Mouse (Mus musculus) kidney, postnatal 4 days (tissue): ENCODE data around the gene Ppp2r5c.

Experiments
- DNase-seq, 2 experiments: peaks; one replicate each; pipeline ENCODE4 v3.0.0; 2021; ENCODE audit warnings: mixed read lengths in 2 of 2

Ppp2r5c gene

GRCm38 (mm10) chr12:110446290-110447170, at the start of gene Ppp2r5c:
Ppp2r5c (plus strand) TSS chr12:110447120.
- peak; percentile 96 to 98 for DNase-seq

GRCm38 (mm10) chr12:110398351-110398750, 48.6 kb upstream of the Ppp2r5c start:
- peak; percentile 87 for DNase-seq

GRCm38 (mm10) chr12:110399161-110399560, 47.8 kb upstream of the Ppp2r5c start:
- no peak for DNase-seq

DNA sequence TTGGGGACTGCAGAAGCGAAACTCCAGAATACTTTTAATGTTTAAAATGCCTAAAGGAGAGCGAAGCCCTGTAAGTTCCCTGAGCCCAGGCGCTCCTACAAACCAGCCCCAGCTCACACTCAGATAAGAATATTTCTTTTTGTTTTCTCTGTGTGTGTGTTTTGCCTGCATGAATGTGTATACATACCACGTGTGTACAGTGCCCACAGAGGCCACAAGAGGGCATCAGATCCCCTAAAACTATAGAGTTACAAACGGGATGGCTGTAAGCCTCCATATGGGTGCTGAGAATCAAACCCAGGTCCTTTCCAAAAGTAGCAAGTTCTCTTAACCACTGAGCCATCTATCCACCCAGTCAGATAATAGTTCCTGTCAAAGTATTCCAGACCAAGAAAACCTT, 46.0 kb upstream of the Ppp2r5c start:
- no peak for DNase-seq

- DNase-seq: no peak
Observed at GRCm38 (mm10) chr12:110401871-110402270, 45.0 kb upstream of the Ppp2r5c start.

- DNase-seq: peak; percentile 39 to 53
Observed at GRCm38 (mm10) chr12:110416244-110416643, 30.7 kb upstream of the Ppp2r5c start.

DNA sequence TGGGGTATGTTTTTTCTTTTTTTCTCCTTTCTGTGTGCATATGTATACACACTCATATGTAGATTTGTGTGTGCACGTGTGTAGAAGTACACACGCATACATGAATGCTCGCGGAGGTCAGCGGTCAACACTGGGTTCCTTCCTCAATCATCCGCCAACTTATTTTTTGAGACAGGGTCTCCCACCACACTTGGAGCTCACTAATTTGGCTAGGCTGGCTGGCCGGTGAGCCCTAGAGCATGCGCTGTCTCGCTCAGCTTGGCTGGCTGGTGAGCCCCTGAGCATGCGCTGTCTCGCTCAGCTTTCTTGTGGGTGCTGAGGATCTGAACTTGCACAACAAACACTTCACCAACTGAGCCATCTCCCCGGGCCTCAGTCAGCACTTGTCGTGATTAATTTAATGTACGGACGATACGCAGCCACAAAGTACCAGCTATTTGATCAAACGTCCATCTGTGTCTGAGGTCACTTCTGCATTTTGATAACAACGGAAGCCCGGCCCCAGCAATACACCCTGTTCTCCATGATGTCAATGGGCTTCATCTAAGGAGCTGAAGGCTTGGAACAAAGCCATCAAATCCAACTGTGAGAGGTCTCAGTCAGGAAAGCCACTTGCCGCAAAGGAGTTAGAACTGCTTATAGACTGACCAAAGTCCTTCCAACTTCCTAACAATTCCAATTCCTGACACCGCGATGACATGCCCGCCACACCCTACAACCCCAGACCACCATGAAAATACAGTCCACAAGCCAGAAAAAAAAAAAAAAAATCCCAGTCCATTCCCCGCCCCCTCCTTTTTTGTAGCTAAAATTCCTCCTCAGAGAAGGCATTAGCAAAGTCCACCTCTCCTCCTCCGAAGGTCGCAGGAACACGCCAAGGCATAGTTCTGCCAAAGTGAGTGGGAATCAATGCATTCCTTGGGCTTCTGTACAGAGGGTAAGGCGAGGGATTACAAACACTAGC, 29.6 kb upstream of the Ppp2r5c start:
- peak in 1 of 2 experiments; percentile 35 for DNase-seq

GRCm38 (mm10) chr12:110417987-110418734, 28.8 kb upstream of the Ppp2r5c start:
- DNase-seq: peak; percentile 22 to 54

DNA sequence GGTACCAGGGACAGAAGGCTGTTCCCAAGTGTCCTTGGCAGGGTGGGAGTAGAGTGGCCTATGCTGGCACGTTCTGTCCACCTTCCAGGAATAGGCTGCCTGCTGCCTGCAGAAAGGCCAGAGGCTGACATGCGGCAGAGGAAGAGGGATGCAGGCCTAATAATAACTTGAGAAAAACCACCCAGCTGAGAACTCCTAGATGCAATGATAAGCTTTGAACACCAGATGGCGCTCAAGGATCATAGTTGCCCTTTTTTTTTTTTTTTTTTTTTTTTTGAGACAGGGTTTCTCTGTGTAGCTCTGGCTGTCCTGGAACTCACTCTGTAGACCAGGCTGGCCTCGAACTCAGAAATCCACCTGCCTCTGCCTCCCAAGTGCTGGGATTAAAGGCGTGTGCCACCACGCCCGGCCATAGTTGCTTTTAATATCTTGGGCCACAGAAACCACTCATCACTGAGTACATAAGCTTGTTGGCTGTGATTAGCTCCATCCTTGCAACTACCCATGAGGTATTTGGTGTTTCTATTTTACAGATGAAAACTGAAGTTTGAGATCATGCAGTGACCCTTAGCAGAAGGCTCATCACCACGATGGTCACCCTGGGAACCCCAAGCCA, 28.1 kb upstream of the Ppp2r5c start:
- peak; percentile 41 to 62 for DNase-seq

DNA sequence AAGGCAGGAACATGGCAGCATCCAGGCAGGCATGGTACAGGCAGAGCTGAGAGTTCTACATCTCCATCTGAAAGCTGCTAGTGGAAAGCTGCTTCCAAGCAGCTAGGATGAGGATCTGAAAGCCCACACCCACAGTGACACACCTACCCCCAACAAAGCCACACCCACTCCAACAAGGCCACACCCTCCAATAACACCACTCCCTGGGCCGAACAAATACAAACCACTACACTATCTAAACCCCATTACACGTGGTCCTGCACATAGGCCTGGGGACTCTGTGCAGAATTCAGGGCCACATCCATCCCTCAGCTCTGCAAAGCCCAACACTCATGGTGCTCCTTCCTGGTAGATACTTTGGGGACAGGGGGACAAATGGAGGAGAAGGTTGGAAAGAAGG, 27.0 kb upstream of the Ppp2r5c start:
- DNase-seq: no peak

DNA sequence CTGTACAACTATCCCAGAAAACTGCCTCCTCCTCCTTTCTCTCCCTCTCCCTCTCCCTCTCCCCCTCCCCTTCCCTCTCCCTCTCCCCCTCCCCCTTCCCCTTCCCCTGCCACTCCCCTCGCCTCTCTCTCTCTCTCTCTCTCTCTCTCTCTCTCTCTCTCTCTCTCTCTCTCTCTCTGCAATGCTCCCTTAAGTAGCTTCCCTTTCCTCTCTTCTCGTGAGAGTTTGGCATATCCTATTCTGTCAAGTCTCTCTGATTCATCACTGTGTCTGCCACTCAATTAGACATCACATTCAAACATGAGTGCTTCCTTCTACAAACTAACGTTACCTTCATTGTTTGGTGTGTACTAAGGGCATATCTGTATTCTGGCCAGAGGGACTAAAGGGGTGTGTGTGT, 25.6 kb upstream of the Ppp2r5c start:
- no peak for DNase-seq

GRCm38 (mm10) chr12:110424008-110424704, 22.8 kb upstream of the Ppp2r5c start:
- DNase-seq: no peak

- DNase-seq: no peak
Observed at GRCm38 (mm10) chr12:110426417-110427010, 20.4 kb upstream of the Ppp2r5c start.

- no peak for DNase-seq
Observed at GRCm38 (mm10) chr12:110429340-110429973, 17.5 kb upstream of the Ppp2r5c start.

DNA sequence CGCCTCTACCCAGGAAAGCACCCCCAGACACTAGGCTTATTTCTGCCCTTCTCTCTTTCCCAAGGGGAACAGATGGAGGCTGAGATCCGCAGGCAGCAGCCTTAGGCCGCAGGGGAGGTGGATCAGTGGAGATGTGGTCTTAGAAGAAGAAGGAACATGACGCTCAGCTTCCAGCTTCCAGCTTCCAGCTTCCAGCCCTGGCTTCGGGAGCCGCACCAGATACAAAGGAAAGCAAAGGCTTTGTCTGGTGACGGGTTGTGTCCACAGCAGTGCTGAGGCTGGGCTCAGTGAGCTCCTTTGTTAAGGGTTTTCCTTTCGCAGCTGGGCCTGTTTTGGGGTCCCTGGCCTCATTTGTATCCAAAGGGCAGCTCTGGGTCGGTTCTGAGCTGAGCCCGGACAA, 16.9 kb upstream of the Ppp2r5c start:
- DNase-seq: no peak

DNA sequence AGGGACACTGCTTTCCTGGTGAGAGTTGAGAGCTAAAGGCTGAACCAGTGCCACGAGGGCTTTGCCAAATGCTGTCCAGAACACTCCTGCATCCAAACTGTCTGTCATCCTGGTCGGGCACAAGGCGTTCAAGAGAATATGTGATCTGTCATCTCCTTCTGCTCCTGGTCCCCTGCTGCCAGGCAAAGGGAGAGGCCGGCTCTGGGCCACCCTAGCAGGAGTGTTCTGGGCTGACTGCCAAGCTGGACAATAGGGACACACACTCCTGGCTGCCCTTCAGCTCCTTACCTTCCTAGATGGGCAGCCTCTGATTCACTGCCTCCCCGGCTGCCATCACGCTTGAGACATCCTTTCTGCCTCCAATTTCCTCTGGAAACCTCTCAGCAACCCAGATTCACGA, 15.1 kb upstream of the Ppp2r5c start:
- DNase-seq: peak; percentile 29 to 46

DNA sequence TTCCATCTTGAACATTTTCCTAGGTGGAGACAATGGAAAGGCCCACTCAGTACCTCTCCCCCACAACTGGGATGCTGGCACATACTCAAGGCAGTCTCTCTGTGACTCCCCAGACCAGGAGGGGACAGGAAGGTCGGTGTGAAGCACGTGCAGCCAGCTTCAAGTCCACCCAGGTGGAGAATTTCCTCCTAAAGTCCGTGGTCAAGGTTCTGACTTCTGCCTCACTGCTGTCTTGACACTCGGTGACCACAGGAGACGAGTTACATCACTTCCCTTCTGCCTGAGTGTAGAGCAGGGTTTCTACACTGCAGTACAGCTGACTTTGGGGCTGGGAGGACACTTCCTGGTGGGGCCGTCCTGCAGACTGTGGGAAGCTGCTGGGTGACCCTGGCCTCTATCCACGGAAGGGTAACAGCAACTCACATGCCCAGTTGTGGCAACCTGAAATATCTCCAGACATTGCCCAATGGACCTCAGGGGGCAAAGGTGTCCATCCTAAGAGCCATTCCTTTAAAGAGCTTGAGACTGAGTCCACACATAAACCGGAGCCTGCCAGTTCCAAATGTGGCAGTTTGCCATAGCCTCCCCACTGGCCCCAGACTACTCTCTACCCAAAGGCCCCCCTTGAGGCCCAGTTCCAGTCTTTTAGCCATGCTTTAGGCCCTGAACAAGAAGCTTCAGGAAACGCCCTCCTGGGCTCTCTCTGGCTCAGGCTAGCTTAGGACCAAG, 10.1 kb upstream of the Ppp2r5c start:
- peak in 1 of 2 experiments; percentile 40 for DNase-seq

DNA sequence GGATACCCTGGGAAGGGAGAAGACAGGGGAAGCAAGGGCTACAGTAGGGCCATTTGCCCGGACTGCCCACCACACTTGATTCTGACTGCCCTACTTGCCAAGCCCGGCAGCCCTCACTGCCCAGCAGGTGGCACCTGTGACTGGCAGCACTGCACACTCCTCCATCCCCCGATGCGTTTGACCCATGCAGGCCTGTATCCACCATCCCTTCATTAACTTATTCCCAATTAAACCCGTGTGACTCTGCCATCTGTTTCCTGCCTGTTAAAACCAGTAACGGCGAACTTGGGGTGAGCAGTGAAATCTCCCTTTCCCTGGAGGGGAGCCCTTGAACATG, 9.6 kb upstream of the Ppp2r5c start:
- peak; percentile 44 to 60 for DNase-seq

- no peak for DNase-seq
Observed at GRCm38 (mm10) chr12:110438367-110438973, 8.4 kb upstream of the Ppp2r5c start.

DNA sequence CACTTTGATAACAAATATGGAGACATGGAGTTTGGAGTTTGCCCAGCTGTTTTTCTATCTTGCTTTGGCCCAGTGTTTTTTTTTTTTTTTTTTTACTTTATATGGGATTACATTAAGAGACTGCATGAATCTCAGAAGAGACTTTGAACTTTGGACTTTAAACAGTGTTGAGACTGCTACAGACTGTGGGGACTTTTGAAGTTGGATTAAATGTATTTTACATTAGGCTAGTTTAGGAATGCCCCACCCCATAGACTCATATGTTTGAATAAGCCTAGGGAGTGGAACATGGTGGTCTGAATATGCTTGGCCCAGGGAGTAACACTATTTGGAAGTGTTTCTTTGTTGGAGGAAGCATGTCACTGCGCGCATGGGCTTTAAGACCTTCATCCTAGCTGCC, 4.7 kb upstream of the Ppp2r5c start:
- DNase-seq: no peak
